Mouse (Mus musculus) intestine, embryonic 16.5 days (tissue): ENCODE results near the gene Grid2. TPM values are rescaled to one million over a fixed set of nuclear protein-coding genes. Genes with fewer than 3 reads are reported as not detected.

Source experiments
- ATAC-seq: fragments of 200-750 bp; cut with Nextera tagmentation; 2 replicates; pipeline ENCODE4 v1.8.0; 2017; ENCODE audit warnings: moderate TSS enrichment, moderate library complexity
- H3K27ac ChIP-seq: fragments of 300-500 bp; sonication (generic); 2 replicates; pipeline ENCODE4 v1.5.1; 2014; ENCODE audit warnings: mild to moderate bottlenecking, low read length
- H3K27me3 ChIP-seq: fragments of 300-500 bp; sonication (generic); replicated peaks from 2 replicates; pipeline ENCODE4 v1.6.1; 2014; ENCODE audit warnings: low read length, control low read depth, mixed read lengths; ENCODE audit not compliant: control insufficient read depth, insufficient read depth
- H3K36me3 ChIP-seq: fragments of 300-500 bp; sonication (generic); 2 replicates; pipeline ENCODE4 v1.6.1; 2014; ENCODE audit warnings: low read length, control low read depth; ENCODE audit not compliant: control insufficient read depth, insufficient read depth
- H3K4me1 ChIP-seq: fragments of 300-500 bp; sonication (generic); 2 replicates; pipeline ENCODE4 v1.6.1; 2014; ENCODE audit warnings: low read length, control low read depth, mixed read lengths; ENCODE audit not compliant: control insufficient read depth, insufficient read depth
- H3K4me2 ChIP-seq: fragments of 300-500 bp; sonication (generic); 2 replicates; pipeline ENCODE4 v1.6.1; 2014; ENCODE audit warnings: low read depth, low read length, control low read depth
- H3K4me3 ChIP-seq: fragments of 300-500 bp; sonication (generic); 2 replicates; pipeline ENCODE4 v1.5.1; 2014; ENCODE audit warnings: mild to moderate bottlenecking, low read length
- H3K9ac ChIP-seq: fragments of 300-500 bp; sonication (generic); 2 replicates; pipeline ENCODE4 v1.6.1; 2014; ENCODE audit warnings: low read depth, low read length
- H3K9me3 ChIP-seq: fragments of 300-500 bp; sonication (generic); 2 replicates; pipeline ENCODE4 v1.6.1; 2016; ENCODE audit warnings: low read length, control low read depth; ENCODE audit not compliant: control insufficient read depth
- WGBS: fragments of 180-500 bp; shearing (Covaris S2); extraction: QIAGEN DNeasy Blood & Tissue Kit; methylation state at CpG from one replicate; pipeline ENCODE4 v1.1.7; 2014; 5-methylcytosine and 5-hydroxymethylcytosine counted together
- polyA plus RNA-seq: library from polyadenylated mRNA; unstranded; fragments of >200 nt; fragmentation: Nextera tagmentation; extraction: Ambion mirVana; gene quantifications from 2 replicates; pipeline ENCODE4 v1.2.1, GENCODE M21; 2015

Grid2 gene
- polyA plus RNA-seq, 1 experiment from 2014 or later: 0.43 TPM

- Histone ChIP-seq H3K27ac (no peak overlapping the region), H3K9ac (no peak overlapping the region), H3K4me2 (no peak overlapping the region), H3K36me3 (no peaks in the 10 kb centered on the region), H3K9me3 (no peaks in the 10 kb centered on the region), H3K4me1 (no peaks in the 10 kb centered on the region), H3K4me3 (no peak overlapping the region), H3K27me3 (no peaks in the 10 kb centered on the region)
- no peak for ATAC-seq
Measured at GRCm38 (mm10) chr6:63931201-63931600, 675.5 kb downstream of the Grid2 start.

- Histone ChIP-seq H3K9ac (no peak overlapping the region), H3K36me3 (no peaks in the 10 kb centered on the region), H3K9me3 (no peaks in the 10 kb centered on the region), H3K27me3 (no peaks in the 10 kb centered on the region), H3K27ac (no peak overlapping the region), H3K4me2 (no peak overlapping the region), H3K4me3 (no peak overlapping the region), H3K4me1 (no peaks in the 10 kb centered on the region)
- 48% methylated on average over 5 of the region's 5 CpGs for WGBS
- no peak for ATAC-seq
Measured at GRCm38 (mm10) chr6:63946721-63947120, 691.0 kb downstream of the Grid2 start.

- H3K9me3 ChIP-seq: no peaks in the 10 kb centered on the region
- no peak overlapping the region for H3K27ac ChIP-seq
- no peaks in the 10 kb centered on the region for H3K36me3 ChIP-seq
- ATAC-seq: peak; percentile 67
- no peaks in the 10 kb centered on the region for H3K4me1 ChIP-seq
- no peak overlapping the region for H3K4me3 ChIP-seq
- H3K9ac ChIP-seq: no peak overlapping the region
- no peak overlapping the region for H3K4me2 ChIP-seq
- no peaks in the 10 kb centered on the region for H3K27me3 ChIP-seq
- 37% methylated on average over 3 of the region's 3 CpGs for WGBS
Measured at GRCm38 (mm10) chr6:63963789-63964188, 708.1 kb downstream of the Grid2 start.

- H3K4me1 ChIP-seq: no peaks in the 10 kb centered on the region
- H3K9me3 ChIP-seq: no peaks in the 10 kb centered on the region
- H3K27ac ChIP-seq: no peak overlapping the region
- H3K27me3 ChIP-seq: no peaks in the 10 kb centered on the region
- H3K36me3 ChIP-seq: no peaks in the 10 kb centered on the region
- no peak overlapping the region for H3K9ac ChIP-seq
- no peak overlapping the region for H3K4me2 ChIP-seq
- ATAC-seq: no peak
- no peak overlapping the region for H3K4me3 ChIP-seq
- 51% methylated on average over 6 of the region's 6 CpGs for WGBS
Measured at GRCm38 (mm10) chr6:63964269-63964668, 708.6 kb downstream of the Grid2 start.

GRCm38 (mm10) chr6:63964735-63965134, 709.1 kb downstream of the Grid2 start:
- Histone ChIP-seq H3K27ac (no peak overlapping the region), H3K4me3 (no peak overlapping the region), H3K4me2 (no peak overlapping the region), H3K9me3 (no peaks in the 10 kb centered on the region), H3K36me3 (no peaks in the 10 kb centered on the region), H3K4me1 (no peaks in the 10 kb centered on the region), H3K9ac (no peak overlapping the region), H3K27me3 (no peaks in the 10 kb centered on the region)
- 38% methylated on average over 2 of the region's 2 CpGs for WGBS
- no peak for ATAC-seq

- ATAC-seq: peak; percentile 68
- Histone ChIP-seq H3K36me3 (no peaks in the 10 kb centered on the region), H3K4me3 (no peak overlapping the region), H3K4me2 (no peak overlapping the region), H3K27ac (no peak overlapping the region), H3K27me3 (no peaks in the 10 kb centered on the region), H3K9me3 (no peaks in the 10 kb centered on the region), H3K9ac (no peak overlapping the region), H3K4me1 (no peaks in the 10 kb centered on the region)
- WGBS: 56% methylated on average over 2 of the region's 2 CpGs
Measured at GRCm38 (mm10) chr6:64046084-64046483, 790.4 kb downstream of the Grid2 start.

- Histone ChIP-seq H3K9me3 (no peaks in the 10 kb centered on the region), H3K27ac (no peak overlapping the region), H3K4me3 (no peak overlapping the region), H3K4me1 (no peaks in the 10 kb centered on the region), H3K9ac (no peak overlapping the region), H3K27me3 (no peaks in the 10 kb centered on the region), H3K36me3 (no peaks in the 10 kb centered on the region), H3K4me2 (no peak overlapping the region)
- ATAC-seq: no peak
- WGBS: 74% methylated on average over 1 of the region's 1 CpGs
Measured at GRCm38 (mm10) chr6:64046732-64047131, 791.1 kb downstream of the Grid2 start.

- no peaks in the 10 kb centered on the region for H3K4me1 ChIP-seq
- 90% methylated on average over 5 of the region's 5 CpGs for WGBS
- no peak overlapping the region for H3K4me2 ChIP-seq
- H3K36me3 ChIP-seq: no peaks in the 10 kb centered on the region
- H3K27me3 ChIP-seq: no peaks in the 10 kb centered on the region
- no peak overlapping the region for H3K27ac ChIP-seq
- no peak for ATAC-seq
- no peaks in the 10 kb centered on the region for H3K9me3 ChIP-seq
- H3K4me3 ChIP-seq: no peak overlapping the region
- H3K9ac ChIP-seq: no peak overlapping the region
Measured at GRCm38 (mm10) chr6:64047950-64048349, 792.3 kb downstream of the Grid2 start.

GRCm38 (mm10) chr6:64063858-64064257, 808.2 kb downstream of the Grid2 start:
- Histone ChIP-seq H3K27ac (no peak overlapping the region), H3K27me3 (no peaks in the 10 kb centered on the region), H3K36me3 (no peaks in the 10 kb centered on the region), H3K9ac (no peak overlapping the region), H3K4me2 (no peak overlapping the region), H3K4me3 (no peak overlapping the region), H3K4me1 (no peaks in the 10 kb centered on the region), H3K9me3 (no peaks in the 10 kb centered on the region)
- no peak for ATAC-seq
- WGBS: 86% methylated on average over 7 of the region's 7 CpGs

- Histone ChIP-seq H3K9ac (no peak overlapping the region), H3K4me1 (no peaks in the 10 kb centered on the region), H3K36me3 (no peaks in the 10 kb centered on the region), H3K4me3 (no peak overlapping the region), H3K27ac (no peak overlapping the region), H3K27me3 (no peaks in the 10 kb centered on the region), H3K4me2 (no peak overlapping the region), H3K9me3 (no peaks in the 10 kb centered on the region)
- no peak for ATAC-seq
- WGBS: 83% methylated on average over 2 of the region's 2 CpGs
Measured at GRCm38 (mm10) chr6:64064704-64065103, 809.0 kb downstream of the Grid2 start.
